Mouse (Mus musculus) lung, postnatal 0 days (tissue): ENCODE results near the gene Grin2c.

Experiments
- CTCF ChIP-seq: IDR thresholded peaks from 2 replicates; pipeline ENCODE4 v1.5.1; 2016; ENCODE audit warnings: antibody characterized with exemption, mild to moderate bottlenecking
- EP300 ChIP-seq: IDR thresholded peaks from 2 replicates; pipeline ENCODE4 v1.6.1; 2016; ENCODE audit warnings: antibody characterized with exemption, mild to moderate bottlenecking, control low read depth

DNA sequence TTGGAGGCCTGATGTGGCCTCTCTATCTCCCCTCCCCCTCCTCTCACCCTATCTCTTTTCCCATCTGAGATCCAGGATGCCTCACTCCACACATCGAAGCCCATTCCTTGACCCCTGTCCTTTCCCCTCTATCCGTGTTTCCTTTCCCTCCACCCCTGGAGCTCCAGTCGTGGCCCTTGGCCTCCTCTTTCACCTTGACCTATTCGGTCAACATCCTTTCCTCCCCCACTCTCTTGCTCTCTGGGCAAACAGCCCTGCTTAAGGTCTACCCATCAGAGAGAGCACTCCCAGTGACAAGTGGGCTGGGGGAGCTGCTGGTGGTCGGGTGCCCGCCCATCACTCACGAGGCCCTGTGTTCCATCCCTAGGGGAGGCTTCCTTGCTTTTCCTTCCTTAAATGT, 6.7 kb upstream of the Grin2c start:
- no peak for TF ChIP-seq EP300
- no peak for TF ChIP-seq CTCF
